Mouse (Mus musculus) ES-E14 (cell line): ENCODE results near the gene Ehd3.

Experiments used
- HCFC1 ChIP-seq: IDR thresholded peaks from 2 replicates; pipeline ENCODE4 v1.6.1; 2012; ENCODE audit warnings: low read length, inconsistent platforms, borderline replicate concordance; ENCODE audit not compliant: insufficient read depth
- ZC3H11A ChIP-seq: IDR thresholded peaks from 2 replicates; pipeline ENCODE4 v1.6.1; 2012; ENCODE audit warnings: low read depth, mild to moderate bottlenecking, inconsistent platforms, low read length, borderline replicate concordance
- ZNF384 ChIP-seq: IDR thresholded peaks from 2 replicates; pipeline ENCODE4 v1.6.1; 2012; ENCODE audit warnings: low read depth, low read length, inconsistent platforms

DNA sequence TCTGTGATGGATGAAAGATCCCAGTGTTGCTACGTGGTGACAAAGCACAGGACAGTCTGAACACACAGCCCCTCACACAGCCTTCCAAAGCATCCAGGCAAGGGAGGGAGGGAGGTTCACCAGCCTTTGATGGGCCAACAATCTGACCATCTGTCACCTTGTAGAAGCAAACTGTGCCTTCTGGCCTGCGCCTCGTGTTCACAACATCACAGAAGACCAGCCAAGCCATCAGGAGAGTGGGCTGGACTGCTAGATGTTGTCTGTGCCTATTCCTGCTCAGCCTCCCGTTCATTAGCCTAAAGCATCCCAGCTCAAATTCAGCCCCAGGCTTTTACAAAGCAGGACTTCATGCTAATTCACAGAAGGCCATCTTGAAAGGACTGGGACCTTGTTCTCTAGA is 27.5 kb downstream of the Ehd3 start:
- no peak for TF ChIP-seq ZC3H11A
- no peak for TF ChIP-seq ZNF384
- no peak for TF ChIP-seq HCFC1
